Mouse (Mus musculus): ENCODE data around the gene Fbxl16. TPM values are rescaled to one million over a fixed set of nuclear protein-coding genes. Genes with fewer than 3 reads are reported as not detected.
"Not testable (repeated sequence)": the region's sequence is repeated elsewhere in the genome, so short reads cannot be mapped to it uniquely, and the experiment has no call there.

The Fbxl16 gene
- polyA plus RNA-seq, 1 experiment = 6.0 TPM

DNA sequence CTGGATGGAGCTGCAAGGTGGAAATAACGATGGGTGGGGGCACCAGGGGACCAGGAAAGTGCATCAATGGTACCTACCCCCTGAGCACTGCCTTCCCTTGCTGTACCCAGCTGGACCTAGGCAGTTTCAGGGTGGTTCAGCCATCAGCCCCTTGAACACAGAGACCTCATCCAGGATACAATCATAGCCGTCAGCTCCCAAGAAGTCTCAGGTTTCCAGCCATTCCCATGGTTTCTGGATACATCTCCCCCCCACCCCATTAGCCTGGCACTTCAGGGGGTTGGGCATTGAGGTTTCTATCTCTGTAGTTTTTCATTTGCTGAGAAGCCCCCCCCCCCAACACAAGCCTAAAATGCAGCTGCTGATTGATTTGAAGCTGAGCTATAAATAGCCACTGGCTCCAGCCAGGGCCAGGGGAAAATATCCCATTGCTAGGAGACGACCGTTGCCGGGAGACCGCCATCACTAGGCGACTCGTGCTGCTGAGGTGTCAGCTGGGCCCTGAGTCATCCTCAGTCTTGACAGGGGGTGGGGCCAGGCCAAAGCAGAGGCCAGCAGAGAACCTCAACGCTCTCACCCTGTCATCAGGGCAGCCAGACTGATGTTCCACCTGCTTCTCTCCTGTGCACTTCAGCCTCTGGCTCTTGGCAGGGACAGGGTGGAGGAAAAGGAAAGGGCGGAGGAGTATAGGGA is 5.9 kb upstream of the Fbxl16 start:
- H3ac ChIP-seq (ENCODE audit: control insufficient read depth, insufficient read length) = no peak overlapping the region
- H3K27me3 ChIP-seq (ENCODE audit: control insufficient read depth, insufficient read depth, insufficient read length) = no peaks in the 10 kb centered on the region
- no peak overlapping the region for H3K4me3 ChIP-seq
- no peaks in the 10 kb centered on the region for H3K36me3 ChIP-seq (ENCODE audit: control insufficient read depth, insufficient read depth)
- no peak overlapping the region for H3K4me2 ChIP-seq (ENCODE audit: low read depth)
- H3K79me2 ChIP-seq (ENCODE audit: control insufficient read depth, insufficient read depth) = no peaks in the 10 kb centered on the region
- peak; percentile 12 for TF ChIP-seq USF1 (IDR thresholded peaks at IDR 0.05; ENCODE audit: low read depth)
- TF ChIP-seq MYOG (IDR thresholded peaks at IDR 0.05; ENCODE audit: control insufficient read depth in 1 of 3, insufficient read depth in 1 of 3, insufficient read length in 2 of 3, low read depth in 2 of 3) = peak in 2 of 3 experiments; percentile 29 to 36
- TF ChIP-seq MYOD1 (IDR thresholded peaks at IDR 0.05; ENCODE audit: control insufficient read depth in 1 of 3, insufficient read length in 2 of 3, low read depth in 2 of 3) = peak in 2 of 3 experiments; percentile 53 to 69
- TF ChIP-seq POLR2A (IDR thresholded peaks at IDR 0.05; ENCODE audit: insufficient read length, low read depth) = no peak

DNA sequence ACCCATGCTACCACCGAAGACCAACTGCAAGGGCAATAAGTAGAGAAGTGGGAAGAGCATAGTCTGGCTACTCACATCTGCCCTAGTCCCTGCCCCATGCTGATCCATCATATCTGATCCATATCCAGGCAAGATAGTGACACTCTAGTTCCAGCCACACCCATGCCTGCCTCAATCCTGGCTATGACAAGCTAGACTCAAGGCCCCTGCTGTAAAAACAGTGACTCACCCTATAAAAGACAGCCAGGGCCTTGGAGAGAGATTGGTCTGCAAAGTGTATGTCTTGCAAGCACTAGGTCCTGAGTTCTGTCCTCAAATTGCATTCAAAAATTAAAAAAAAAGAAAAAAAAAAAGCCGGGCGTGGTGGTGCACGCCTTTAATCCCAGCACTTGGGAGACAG is 2.4 kb upstream of the Fbxl16 start:
- Histone ChIP-seq H3K4me2 (ENCODE audit: low read depth) (no peak overlapping the region), H3K4me3 (no peak overlapping the region), H3K79me2 (ENCODE audit: control insufficient read depth, insufficient read depth) (no peaks in the 10 kb centered on the region), H3K36me3 (ENCODE audit: control insufficient read depth, insufficient read depth) (no peaks in the 10 kb centered on the region), H3ac (ENCODE audit: control insufficient read depth, insufficient read length) (no peak overlapping the region), H3K27me3 (ENCODE audit: control insufficient read depth, insufficient read depth, insufficient read length) (no peaks in the 10 kb centered on the region)
- TF ChIP-seq TCF3 (IDR thresholded peaks at IDR 0.05; ENCODE audit: insufficient read length, low read depth) = no peak
- TF ChIP-seq USF1 (IDR thresholded peaks at IDR 0.05; ENCODE audit: low read depth) = no peak
- TF ChIP-seq MYOD1 (IDR thresholded peaks at IDR 0.05; ENCODE audit: control insufficient read depth in 1 of 3, insufficient read length in 2 of 3, low read depth in 2 of 3) = no peak
- no peak for TF ChIP-seq REST (IDR thresholded peaks at IDR 0.05; ENCODE audit: insufficient read depth, insufficient read length)
- no peak for TF ChIP-seq E2F4 (IDR thresholded peaks at IDR 0.05; ENCODE audit: insufficient read depth)
- TF ChIP-seq MYOG (IDR thresholded peaks at IDR 0.05; ENCODE audit: control insufficient read depth in 1 of 3, insufficient read depth in 1 of 3, insufficient read length in 2 of 3, low read depth in 2 of 3) = no peak
- no peak for TF ChIP-seq CEBPB (IDR thresholded peaks at IDR 0.05; ENCODE audit: insufficient read depth, poor library complexity, severe bottlenecking)
- no peak for TF ChIP-seq POLR2A (IDR thresholded peaks at IDR 0.05; ENCODE audit: insufficient read length, low read depth)
- no peak for TF ChIP-seq TCF12 (IDR thresholded peaks at IDR 0.05; ENCODE audit: insufficient read depth, poor library complexity, severe bottlenecking)
- no peak for TF ChIP-seq POLR2AphosphoS2 (IDR thresholded peaks at IDR 0.05; ENCODE audit: insufficient read length, low read depth)
- no peak for TF ChIP-seq MAX (IDR thresholded peaks at IDR 0.05; ENCODE audit: low read depth)
- TF ChIP-seq SRF (IDR thresholded peaks at IDR 0.05; ENCODE audit: control insufficient read depth, insufficient read length, low read depth) = no peak

DNA sequence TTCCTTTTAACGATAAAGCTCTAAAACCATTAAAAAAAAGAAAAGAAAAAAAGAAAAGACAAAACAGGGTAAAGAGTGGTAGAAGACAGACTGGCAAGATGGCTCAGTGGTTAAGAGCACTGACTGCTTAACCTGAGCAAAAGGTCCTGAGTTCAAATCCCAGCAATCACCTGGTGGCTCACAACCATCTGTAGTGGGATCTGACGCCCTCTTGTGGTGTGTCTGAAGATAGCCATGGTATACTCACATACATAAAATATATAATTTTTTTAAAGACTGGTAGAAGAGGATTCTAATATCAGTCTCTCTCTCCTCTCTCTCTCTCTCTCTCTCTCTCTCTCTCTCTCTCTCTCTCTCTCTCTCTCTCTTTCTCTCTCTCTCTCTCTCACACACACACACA is 1.4 kb upstream of the Fbxl16 start:
- H3K4me3 ChIP-seq; H3ac ChIP-seq (ENCODE audit: control insufficient read depth, insufficient read length); H3K27me3 ChIP-seq (ENCODE audit: control insufficient read depth, insufficient read depth, insufficient read length); H3K36me3 ChIP-seq (ENCODE audit: control insufficient read depth, insufficient read depth); H3K79me2 ChIP-seq (ENCODE audit: control insufficient read depth, insufficient read depth); H3K4me2 ChIP-seq (ENCODE audit: low read depth): not testable (repeated sequence)

DNA sequence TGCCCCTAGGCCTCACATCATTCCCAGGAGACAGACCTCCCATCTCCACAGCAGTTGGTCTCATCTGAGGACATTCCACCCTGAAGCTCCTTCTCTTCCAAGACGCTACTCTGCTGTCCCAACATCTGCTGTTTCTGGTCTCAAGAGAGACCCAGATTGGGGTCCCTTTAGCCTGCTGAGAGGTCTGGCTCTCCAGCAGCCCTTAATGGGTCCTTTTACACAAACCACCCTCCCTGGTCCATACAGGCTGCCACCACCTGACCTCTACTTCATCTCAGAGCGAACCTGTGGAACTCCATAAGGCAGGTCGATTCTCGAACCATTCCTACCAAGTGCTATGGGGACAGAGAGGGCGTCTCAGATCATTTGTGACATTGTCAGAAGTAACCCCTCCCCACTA is 857 bp upstream of the Fbxl16 start:
- peak overlapping the region; percentile 26 for H3K4me3 ChIP-seq
- peak overlapping the region; percentile 38 for H3ac ChIP-seq (ENCODE audit: control insufficient read depth, insufficient read length)
- no peaks in the 10 kb centered on the region for H3K27me3 ChIP-seq (ENCODE audit: control insufficient read depth, insufficient read depth, insufficient read length)
- H3K36me3 ChIP-seq (ENCODE audit: control insufficient read depth, insufficient read depth) = no peaks in the 10 kb centered on the region
- peak overlapping the region; percentile 77 for H3K4me2 ChIP-seq (ENCODE audit: low read depth)
- TF ChIP-seq REST (IDR thresholded peaks at IDR 0.05; ENCODE audit: insufficient read depth, insufficient read length) (no peak), MYOD1 (IDR thresholded peaks at IDR 0.05; ENCODE audit: control insufficient read depth in 1 of 3, insufficient read length in 2 of 3, low read depth in 2 of 3) (no peak), TCF3 (IDR thresholded peaks at IDR 0.05; ENCODE audit: insufficient read length, low read depth) (no peak), TCF12 (IDR thresholded peaks at IDR 0.05; ENCODE audit: insufficient read depth, poor library complexity, severe bottlenecking) (no peak), MAX (IDR thresholded peaks at IDR 0.05; ENCODE audit: low read depth) (no peak), MYOG (IDR thresholded peaks at IDR 0.05; ENCODE audit: control insufficient read depth in 1 of 3, insufficient read depth in 1 of 3, insufficient read length in 2 of 3, low read depth in 2 of 3) (no peak), POLR2A (IDR thresholded peaks at IDR 0.05; ENCODE audit: insufficient read length, low read depth) (no peak), E2F4 (IDR thresholded peaks at IDR 0.05; ENCODE audit: insufficient read depth) (no peak)
- no peaks in the 10 kb centered on the region for H3K79me2 ChIP-seq (ENCODE audit: control insufficient read depth, insufficient read depth)

DNA sequence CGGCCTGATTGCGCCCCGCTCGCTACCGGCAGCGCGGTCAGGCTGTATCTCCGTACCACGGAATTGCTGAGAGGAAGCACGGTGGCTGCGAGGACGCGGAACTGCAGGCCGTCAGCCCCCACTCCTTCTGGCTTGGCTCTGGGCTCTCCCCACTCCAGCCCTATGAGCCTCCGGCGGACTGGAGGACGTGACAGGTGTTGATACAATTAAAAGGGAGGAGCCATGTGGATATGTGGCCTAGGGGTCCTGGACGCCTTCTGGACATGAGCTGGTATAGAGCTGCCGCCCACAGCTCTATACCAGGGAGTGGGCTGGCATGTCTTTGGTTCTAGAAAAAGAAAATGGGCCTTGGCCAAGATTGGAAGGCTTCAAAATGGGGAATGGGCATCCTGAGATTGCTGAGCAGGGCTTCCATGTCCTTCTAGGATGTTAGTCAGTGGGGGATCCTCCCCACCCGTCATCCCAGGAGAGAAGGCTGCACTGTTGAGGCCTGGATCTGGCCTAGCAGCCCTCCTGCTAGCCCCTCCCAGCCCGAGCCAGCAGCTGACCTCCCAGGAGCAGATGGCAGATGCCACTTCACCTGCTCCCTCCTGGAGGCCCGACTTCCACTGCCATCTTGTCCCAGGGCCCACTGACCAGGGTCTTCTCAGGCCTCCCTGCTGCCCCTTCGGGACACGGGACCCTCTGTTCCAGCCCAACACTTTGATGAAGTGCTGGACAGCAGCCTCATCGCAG is 888 bp downstream of the Fbxl16 start:
- TF ChIP-seq MYOD1 (IDR thresholded peaks at IDR 0.05; ENCODE audit: control insufficient read depth in 1 of 3, insufficient read length in 2 of 3, low read depth in 2 of 3) (peak in 2 of 3 experiments; percentile 23 to 31), MYOG (IDR thresholded peaks at IDR 0.05; ENCODE audit: control insufficient read depth in 1 of 3, insufficient read depth in 1 of 3, insufficient read length in 2 of 3, low read depth in 2 of 3) (peak in 2 of 3 experiments; percentile 51 to 74), TCF12 (IDR thresholded peaks at IDR 0.05; ENCODE audit: insufficient read depth, poor library complexity, severe bottlenecking) (no peak)
- Histone ChIP-seq H3K36me3 (ENCODE audit: control insufficient read depth, insufficient read depth) (no peaks in the 10 kb centered on the region), H3K4me3 (peak overlapping the region; percentile 26), H3ac (ENCODE audit: control insufficient read depth, insufficient read length) (peak overlapping the region; percentile 38), H3K79me2 (ENCODE audit: control insufficient read depth, insufficient read depth) (no peaks in the 10 kb centered on the region), H3K27me3 (ENCODE audit: control insufficient read depth, insufficient read depth, insufficient read length) (no peaks in the 10 kb centered on the region), H3K4me2 (ENCODE audit: low read depth) (peak overlapping the region; percentile 77)

Data from myocyte (in vitro differentiated cells).